Mouse (Mus musculus) ES-Bruce4 (cell line): Measurements from ENCODE around the gene Otog. TPM values are rescaled to one million over a fixed set of nuclear protein-coding genes. Genes with fewer than 3 reads are reported as not detected.

ENCODE experiments used
- H3K27ac ChIP-seq: 2 replicates; pipeline ENCODE4 v1.5.1; 2012; ENCODE audit warnings: low read length, inconsistent platforms; ENCODE audit not compliant: insufficient read depth
- H3K27me3 ChIP-seq: 2 replicates; pipeline ENCODE4 v1.6.1; 2012; ENCODE audit warnings: mild to moderate bottlenecking, low read length, inconsistent platforms; ENCODE audit not compliant: control insufficient read depth, poor library complexity, insufficient read depth, severe bottlenecking
- H3K36me3 ChIP-seq: 2 replicates; pipeline ENCODE4 v1.6.1; 2012; ENCODE audit warnings: inconsistent platforms, mild to moderate bottlenecking, low read length, moderate library complexity; ENCODE audit not compliant: control insufficient read depth, poor library complexity, insufficient read depth, severe bottlenecking
- H3K4me1 ChIP-seq: one replicate; pipeline ENCODE4 v1.8.1; 2011; ENCODE audit warnings: low read length; ENCODE audit not compliant: control insufficient read depth, insufficient read depth
- H3K4me3 ChIP-seq: 2 replicates; pipeline ENCODE4 v1.5.1; 2011; ENCODE audit warnings: low read depth, mild to moderate bottlenecking, low read length
- H3K9ac ChIP-seq: 2 replicates; pipeline ENCODE4 v1.6.1; 2012; ENCODE audit warnings: low read depth, mild to moderate bottlenecking, inconsistent platforms; ENCODE audit not compliant: poor library complexity, severe bottlenecking
- H3K9me3 ChIP-seq: replicated peaks from 2 replicates; pipeline ENCODE4 v1.6.1; 2012; ENCODE audit warnings: mild to moderate bottlenecking, low read length, inconsistent platforms; ENCODE audit not compliant: control insufficient read depth, poor library complexity, insufficient read depth, severe bottlenecking
- CTCF ChIP-seq: IDR thresholded peaks from one replicate; pipeline ENCODE4 v1.8.1; 2011; ENCODE audit warnings: low read depth, low read length
- EP300 ChIP-seq: IDR thresholded peaks from 2 replicates; pipeline ENCODE4 v1.6.1; 2011; ENCODE audit warnings: low read depth, low read length; ENCODE audit not compliant: insufficient read depth
- POLR2A ChIP-seq: IDR thresholded peaks from one replicate; pipeline ENCODE4 v1.8.1; 2011; ENCODE audit warnings: low read length; ENCODE audit not compliant: insufficient read depth
- polyA plus RNA-seq: library from polyadenylated mRNA; stranded (reverse); fragments of >200 nt; gene quantifications from 2 replicates; pipeline ENCODE4 v1.2.4, GENCODE M21; 2011; ENCODE audit warnings: low read depth; ENCODE audit not compliant: missing spikeins, insufficient read depth, insufficient read length

Gene Otog
- 0.30 and 0.38 TPM in 2 replicates for polyA plus RNA-seq

DNA sequence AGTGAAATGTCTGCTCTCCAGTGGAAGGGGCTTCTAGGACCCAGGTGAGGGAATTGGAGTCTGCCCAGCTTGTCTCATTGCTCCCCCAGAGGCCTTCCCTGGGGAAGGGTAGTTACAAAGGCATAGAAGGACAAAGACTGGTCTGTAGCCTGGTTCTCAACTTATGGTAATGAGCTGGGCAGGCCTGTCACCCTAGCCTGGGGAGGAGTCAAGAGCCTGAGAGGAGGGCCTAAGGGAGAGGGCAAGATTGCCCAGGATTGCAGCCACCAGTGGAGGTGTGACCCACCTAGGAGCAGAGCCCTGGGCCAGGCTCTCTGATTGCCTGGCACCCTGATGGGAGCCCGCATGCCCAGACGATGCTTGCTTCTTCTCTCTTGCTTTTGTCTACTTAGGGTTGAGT is at the start of gene Otog:
TSS of gene Otog (plus strand) at position 292 of the 400 bp plus-strand sequence.
- no peak within 1 kb of the TSS for H3K27ac ChIP-seq

DNA sequence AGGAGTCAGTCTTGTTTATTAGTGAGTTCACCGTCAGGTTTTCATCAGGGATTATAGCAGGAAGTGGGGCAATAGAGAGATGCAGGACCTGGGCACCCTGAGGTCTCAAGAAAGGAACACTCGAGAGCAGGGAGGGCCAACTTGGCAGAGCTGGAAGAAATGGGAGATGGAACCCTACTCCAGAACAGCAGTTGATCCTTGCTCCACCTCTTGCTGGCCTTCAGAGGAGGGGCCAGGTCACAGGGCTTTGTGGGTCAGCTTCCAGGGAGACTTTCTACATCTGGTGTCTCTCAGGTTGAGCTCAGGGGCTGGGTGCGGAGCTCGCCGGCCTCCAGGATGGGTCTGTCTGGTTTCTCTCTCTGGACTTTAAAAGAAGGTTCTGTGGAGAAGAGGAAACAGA is 45.4 kb upstream of the Otog start:
- H3K27me3 ChIP-seq = no peaks in the 10 kb centered on the region

More for the DNA sequence above, at the start of gene Otog:
- Histone ChIP-seq H3K4me3 (no peak within 1 kb of the TSS), H3K27me3 (no peaks in the 10 kb centered on the region), H3K9me3 (no peaks in the 10 kb centered on the region), H3K9ac (no peak within 1 kb of the TSS), H3K36me3 (no peaks in the 10 kb centered on the region), H3K4me1 (peaks cover 3% of the 10 kb centered on the region)
- TF ChIP-seq CTCF = no peak
- TF ChIP-seq POLR2A = no peak
- TF ChIP-seq EP300 = no peak

DNA sequence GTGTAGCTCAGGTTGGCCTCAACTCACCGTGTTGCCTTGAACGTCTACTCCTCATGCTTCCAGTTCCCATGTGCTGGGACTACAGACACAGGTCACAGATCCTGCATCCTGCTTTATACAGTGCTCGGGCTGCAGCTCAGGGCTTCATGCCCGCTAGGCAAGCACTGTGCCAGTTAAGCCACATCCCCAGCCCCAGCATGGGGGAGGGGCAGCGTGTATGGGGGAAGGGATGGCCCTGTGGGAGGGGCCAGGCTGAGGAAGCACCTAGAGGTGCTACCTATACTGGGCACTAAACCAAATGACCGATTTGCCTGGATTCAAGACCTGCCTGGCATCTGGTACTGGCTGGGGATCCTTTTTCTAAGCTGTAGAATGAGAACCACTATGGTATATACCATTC is 40.8 kb upstream of the Otog start:
- no peak overlapping the region for H3K4me3 ChIP-seq

More for the DNA sequence above, 45.4 kb upstream of the Otog start:
- no peak for TF ChIP-seq EP300
- Histone ChIP-seq H3K27ac (no peak overlapping the region), H3K4me3 (no peak overlapping the region), H3K9me3 (no peaks in the 10 kb centered on the region), H3K9ac (no peak overlapping the region), H3K36me3 (no peaks in the 10 kb centered on the region), H3K4me1 (no peaks in the 10 kb centered on the region)

DNA sequence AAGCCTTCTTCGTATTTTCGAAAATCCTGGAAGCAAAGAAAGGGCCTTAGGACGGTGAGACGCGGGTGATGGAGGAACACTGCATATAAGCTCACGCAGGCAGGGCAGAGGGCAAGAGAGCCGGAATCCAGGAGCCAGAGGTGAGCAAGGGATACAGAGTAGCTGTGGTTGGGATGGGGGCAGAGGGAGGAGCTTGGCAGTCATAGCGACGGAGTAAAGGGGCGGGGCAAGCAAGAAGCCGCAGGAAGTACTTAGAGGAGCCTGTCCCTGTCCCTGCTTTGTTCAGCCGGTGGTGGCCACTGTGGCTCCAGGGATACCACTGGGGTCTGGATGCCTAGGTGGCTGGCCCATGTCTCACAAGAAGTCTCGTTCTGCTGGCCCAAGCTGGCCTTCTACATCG is 39.1 kb upstream of the Otog start:
- Histone ChIP-seq H3K4me3 (peak overlapping the region; percentile 16; the same call in 1 of the 2 replicates), H3K9ac (no peak overlapping the region)

More for the DNA sequence above, 40.8 kb upstream of the Otog start:
- Histone ChIP-seq H3K4me1 (peaks cover 3% of the 10 kb centered on the region), H3K36me3 (no peaks in the 10 kb centered on the region), H3K27ac (no peak overlapping the region), H3K9ac (no peak overlapping the region), H3K27me3 (no peaks in the 10 kb centered on the region), H3K9me3 (no peaks in the 10 kb centered on the region)
- TF ChIP-seq EP300 (no peak), CTCF (no peak), POLR2A (no peak)

DNA sequence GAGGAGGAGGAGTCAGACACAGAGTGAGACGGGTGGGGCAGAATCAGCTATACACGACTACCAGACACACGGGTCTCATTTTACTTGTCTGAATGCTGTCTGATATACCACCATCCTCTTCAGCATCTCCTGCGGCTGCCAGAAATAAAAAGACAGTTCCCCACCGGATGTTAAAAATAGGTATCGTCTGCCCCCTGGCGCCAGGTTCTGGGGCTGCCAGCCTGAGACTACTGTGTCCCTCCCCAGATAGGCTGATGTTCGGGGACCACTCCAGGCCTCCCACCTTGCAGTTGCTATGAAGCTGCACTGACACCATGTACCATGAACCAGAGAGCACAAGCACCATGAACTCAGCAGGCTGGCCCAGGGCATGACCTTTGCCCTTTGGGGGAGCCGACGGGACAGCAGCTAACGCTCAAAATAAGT is 36.7 kb upstream of the Otog start:
- Histone ChIP-seq H3K27me3 (no peaks in the 10 kb centered on the region), H3K9me3 (no peaks in the 10 kb centered on the region), H3K4me3 (no peak overlapping the region), H3K27ac (no peak overlapping the region), H3K9ac (no peak overlapping the region), H3K4me1 (peaks cover 3% of the 10 kb centered on the region), H3K36me3 (no peaks in the 10 kb centered on the region)
- TF ChIP-seq CTCF (peak; percentile 3), EP300 (no peak), POLR2A (no peak)

More for the DNA sequence above, 39.1 kb upstream of the Otog start:
- Histone ChIP-seq H3K27me3 (no peaks in the 10 kb centered on the region), H3K36me3 (no peaks in the 10 kb centered on the region), H3K9me3 (no peaks in the 10 kb centered on the region), H3K27ac (no peak overlapping the region), H3K4me1 (peaks cover 3% of the 10 kb centered on the region)
- no peak for TF ChIP-seq POLR2A
- no peak for TF ChIP-seq EP300
- no peak for TF ChIP-seq CTCF

DNA sequence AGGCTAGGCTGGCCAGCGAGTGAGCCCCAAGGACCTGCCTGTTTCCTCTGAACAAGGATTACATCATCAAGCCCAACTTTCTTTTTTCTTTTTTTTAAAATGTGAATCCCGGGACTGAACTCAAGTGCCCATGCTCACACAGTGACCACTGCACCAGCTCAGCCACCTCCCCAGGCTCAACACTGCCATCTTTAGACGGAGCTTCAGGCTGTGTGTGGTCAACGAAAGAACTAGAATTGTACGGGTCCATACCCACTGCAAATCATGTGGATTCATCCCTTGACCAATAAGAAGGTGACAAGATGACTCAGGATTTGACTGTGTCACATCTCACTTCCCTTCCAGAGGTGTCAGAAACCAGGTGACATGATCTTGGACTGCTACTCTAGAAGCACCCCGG is 36.0 kb upstream of the Otog start:
- no peaks in the 10 kb centered on the region for H3K36me3 ChIP-seq
- H3K4me1 ChIP-seq = peaks cover 3% of the 10 kb centered on the region
- no peak overlapping the region for H3K9ac ChIP-seq
- H3K9me3 ChIP-seq = no peaks in the 10 kb centered on the region
- no peak overlapping the region for H3K27ac ChIP-seq
- no peaks in the 10 kb centered on the region for H3K27me3 ChIP-seq
- TF ChIP-seq EP300 (no peak), CTCF (no peak), POLR2A (no peak)
- H3K4me3 ChIP-seq = no peak overlapping the region
